Mouse (Mus musculus) heart, embryonic 13.5 days (tissue): ENCODE measurements around the gene Dpf3. TPM values are rescaled to one million over a fixed set of nuclear protein-coding genes. Genes with fewer than 3 reads are reported as not detected.
A peak's percentile ranks its signal among the peaks of the same experiment; 100 is the strongest.

Source experiments
- ATAC-seq: fragments of 200-750 bp; cut with Nextera tagmentation; 2 replicates; pipeline ENCODE4 v1.8.0; 2017; ENCODE audit warnings: moderate TSS enrichment; ENCODE audit not compliant: insufficient number of reproducible peaks, low FRiP score, low TSS enrichment; ENCODE audit errors: extremely low read depth
- H3K27ac ChIP-seq: fragments of 300-500 bp; sonication (generic); replicated peaks from 2 replicates; pipeline ENCODE4 v1.5.1; 2015; ENCODE audit warnings: moderate library complexity, mild to moderate bottlenecking, inconsistent platforms
- H3K27me3 ChIP-seq: fragments of 300-500 bp; sonication (generic); replicated peaks from 2 replicates; pipeline ENCODE4 v1.6.1; 2015; ENCODE audit warnings: mild to moderate bottlenecking, inconsistent platforms
- H3K36me3 ChIP-seq: fragments of 300-500 bp; sonication (generic); 2 replicates; pipeline ENCODE4 v1.6.1; 2015; ENCODE audit warnings: mild to moderate bottlenecking, inconsistent platforms
- H3K4me1 ChIP-seq: fragments of 300-500 bp; sonication (generic); 2 replicates; pipeline ENCODE4 v1.6.1; 2015; ENCODE audit warnings: inconsistent platforms
- H3K4me2 ChIP-seq: fragments of 300-500 bp; sonication (generic); 2 replicates; pipeline ENCODE4 v1.6.1; 2015; ENCODE audit warnings: inconsistent platforms, mild to moderate bottlenecking, moderate library complexity
- H3K4me3 ChIP-seq: fragments of 300-500 bp; sonication (generic); 2 replicates; pipeline ENCODE4 v1.5.1; 2015; ENCODE audit warnings: moderate library complexity, mild to moderate bottlenecking, inconsistent platforms
- H3K9ac ChIP-seq: fragments of 300-500 bp; sonication (generic); 2 replicates; pipeline ENCODE4 v1.6.1; 2015; ENCODE audit warnings: inconsistent platforms, mild to moderate bottlenecking, moderate library complexity
- H3K9me3 ChIP-seq: fragments of 300-500 bp; sonication (generic); 2 replicates; pipeline ENCODE4 v1.6.1; 2016; ENCODE audit warnings: inconsistent platforms
- whole genome bisulfite sequencing: fragments of 180-500 bp; shearing (Covaris S2); methylation state at CpG from one replicate; pipeline ENCODE4 v1.1.7; 2015; ENCODE audit warnings: mixed read lengths; 5-methylcytosine and 5-hydroxymethylcytosine counted together
- polyA plus RNA-seq: library from polyadenylated mRNA; unstranded; fragments of >200 nt; fragmentation: Nextera tagmentation; extraction: Ambion mirVana; gene quantifications from 2 replicates; pipeline ENCODE4 v1.2.1, GENCODE M21; 2015

Dpf3 gene
- polyA plus RNA-seq, 1 experiment from 2014 or later, result 18.8 TPM

- peak overlapping the region; percentile 93 for H3K27ac ChIP-seq
- 0 out of 2 replicates have a peak, but pooled peaks cover 2% of the 10 kb centered on the region for H3K9me3 ChIP-seq
- peak overlapping the region; percentile 91 for H3K4me3 ChIP-seq
- H3K4me1 ChIP-seq, result peaks cover 46% of the 10 kb centered on the region
- H3K27me3 ChIP-seq, result peaks cover 6% of the 10 kb centered on the region; the same call in 1 of the 2 replicates
- peak overlapping the region; percentile 95 for H3K9ac ChIP-seq
- 3% methylated on average over 24 of the region's 24 CpGs for WGBS
- peak overlapping the region; percentile 97 for H3K4me2 ChIP-seq
- no peak for ATAC-seq
- 0 out of 2 replicates have a peak, but pooled peaks cover 3% of the 10 kb centered on the region for H3K36me3 ChIP-seq
Observed at GRCm38 (mm10) chr12:83484855-83485745, 2.4 kb downstream of the Dpf3 start.

- Histone ChIP-seq H3K4me2 (peak overlapping the region; percentile 97), H3K4me1 (peaks cover 49% of the 10 kb centered on the region), H3K9ac (0 out of 2 replicates have a peak overlapping the region, but pooled peaks have one; percentile 28), H3K27me3 (peaks cover 6% of the 10 kb centered on the region; the same call in 1 of the 2 replicates), H3K9me3 (0 out of 2 replicates have a peak, but pooled peaks cover 4% of the 10 kb centered on the region), H3K27ac (peak overlapping the region; percentile 93), H3K36me3 (0 out of 2 replicates have a peak, but pooled peaks cover 3% of the 10 kb centered on the region), H3K4me3 (peak overlapping the region; percentile 23)
- no peak for ATAC-seq
- 24% methylated on average over 5 of the region's 5 CpGs for WGBS
Observed at GRCm38 (mm10) chr12:83483653-83484052, 3.9 kb downstream of the Dpf3 start.

- ATAC-seq, result no peak
- H3K9ac ChIP-seq, result peak overlapping the region; percentile 40; the same call in 1 of the 2 replicates
- H3K36me3 ChIP-seq, result 0 out of 2 replicates have a peak, but pooled peaks cover 3% of the 10 kb centered on the region
- no peak overlapping the region for H3K4me2 ChIP-seq
- 0 out of 2 replicates have a peak, but pooled peaks cover 4% of the 10 kb centered on the region for H3K9me3 ChIP-seq
- 56% methylated on average over 4 of the region's 4 CpGs for WGBS
- no peak overlapping the region for H3K4me3 ChIP-seq
- peaks cover 61% of the 10 kb centered on the region for H3K4me1 ChIP-seq
- peaks cover 6% of the 10 kb centered on the region; the same call in 1 of the 2 replicates for H3K27me3 ChIP-seq
- H3K27ac ChIP-seq, result peak overlapping the region; percentile 65
Observed at GRCm38 (mm10) chr12:83481439-83481838, 6.1 kb downstream of the Dpf3 start.

GRCm38 (mm10) chr12:83479818-83480401 lies 7.6 kb downstream of the Dpf3 start:
- Histone ChIP-seq H3K27me3 (peaks cover 6% of the 10 kb centered on the region; the same call in 1 of the 2 replicates), H3K4me3 (no peak overlapping the region), H3K27ac (peak overlapping the region; percentile 17), H3K9me3 (0 out of 2 replicates have a peak, but pooled peaks cover 4% of the 10 kb centered on the region), H3K4me1 (peaks cover 68% of the 10 kb centered on the region), H3K9ac (no peak overlapping the region), H3K4me2 (no peak overlapping the region), H3K36me3 (0 out of 2 replicates have a peak, but pooled peaks cover 3% of the 10 kb centered on the region)
- 59% methylated on average over 7 of the region's 7 CpGs for WGBS
- ATAC-seq, result no peak

GRCm38 (mm10) chr12:83479140-83479539 lies 8.4 kb downstream of the Dpf3 start:
- Histone ChIP-seq H3K4me1 (peaks cover 66% of the 10 kb centered on the region), H3K27ac (peak overlapping the region; percentile 77)

GRCm38 (mm10) chr12:83476277-83476676 lies 11.2 kb downstream of the Dpf3 start:
- WGBS, result 88% methylated on average over 10 of the region's 10 CpGs
- ATAC-seq, result no peak
- peaks cover 84% of the 10 kb centered on the region for H3K4me1 ChIP-seq

More at GRCm38 (mm10) chr12:83479140-83479539, 8.4 kb downstream of the Dpf3 start:
- 0 out of 2 replicates have a peak, but pooled peaks cover 4% of the 10 kb centered on the region for H3K9me3 ChIP-seq
- H3K4me3 ChIP-seq, result no peak overlapping the region
- WGBS, result 50% methylated on average over 1 of the region's 1 CpGs
- 0 out of 2 replicates have a peak overlapping the region, but pooled peaks have one; percentile 20 for H3K9ac ChIP-seq
- 0 out of 2 replicates have a peak, but pooled peaks cover 3% of the 10 kb centered on the region for H3K36me3 ChIP-seq
- H3K4me2 ChIP-seq, result no peak overlapping the region
- H3K27me3 ChIP-seq, result peaks cover 2% of the 10 kb centered on the region; the same call in 1 of the 2 replicates
- no peak for ATAC-seq

GRCm38 (mm10) chr12:83475419-83475818 lies 12.1 kb downstream of the Dpf3 start:
- H3K4me3 ChIP-seq, result no peak overlapping the region
- 0 out of 2 replicates have a peak, but pooled peaks cover 4% of the 10 kb centered on the region for H3K9me3 ChIP-seq
- peaks cover 83% of the 10 kb centered on the region for H3K4me1 ChIP-seq
- H3K9ac ChIP-seq, result no peak overlapping the region
- no peak overlapping the region for H3K4me2 ChIP-seq
- 0 out of 2 replicates have a peak, but pooled peaks cover 1% of the 10 kb centered on the region for H3K36me3 ChIP-seq
- ATAC-seq, result no peak
- H3K27me3 ChIP-seq, result no peaks in the 10 kb centered on the region
- no peak overlapping the region for H3K27ac ChIP-seq
- 47% methylated on average over 6 of the region's 6 CpGs for WGBS

More at GRCm38 (mm10) chr12:83476277-83476676, 11.2 kb downstream of the Dpf3 start:
- Histone ChIP-seq H3K4me2 (no peak overlapping the region), H3K9me3 (0 out of 2 replicates have a peak, but pooled peaks cover 4% of the 10 kb centered on the region), H3K27ac (no peak overlapping the region), H3K4me3 (no peak overlapping the region), H3K27me3 (no peaks in the 10 kb centered on the region), H3K9ac (no peak overlapping the region), H3K36me3 (0 out of 2 replicates have a peak, but pooled peaks cover 3% of the 10 kb centered on the region)

- Histone ChIP-seq H3K4me2 (peak overlapping the region; percentile 44), H3K27me3 (no peaks in the 10 kb centered on the region), H3K9ac (peak overlapping the region; percentile 52; the same call in 1 of the 2 replicates), H3K4me1 (peaks cover 77% of the 10 kb centered on the region), H3K36me3 (no peaks in the 10 kb centered on the region), H3K4me3 (no peak overlapping the region), H3K27ac (peak overlapping the region; percentile 61; the same call in 1 of the 2 replicates), H3K9me3 (no peaks in the 10 kb centered on the region)
- no peak for ATAC-seq
- 30% methylated on average over 5 of the region's 5 CpGs for WGBS
Observed at GRCm38 (mm10) chr12:83473987-83474600, 13.4 kb downstream of the Dpf3 start.

GRCm38 (mm10) chr12:83471760-83472159 lies 15.8 kb downstream of the Dpf3 start:
- Histone ChIP-seq H3K4me2 (0 out of 2 replicates have a peak overlapping the region, but pooled peaks have one; percentile 11), H3K36me3 (no peaks in the 10 kb centered on the region), H3K27me3 (no peaks in the 10 kb centered on the region), H3K9me3 (no peaks in the 10 kb centered on the region), H3K9ac (no peak overlapping the region), H3K4me1 (peaks cover 74% of the 10 kb centered on the region), H3K4me3 (no peak overlapping the region), H3K27ac (no peak overlapping the region)
- 36% methylated on average over 7 of the region's 7 CpGs for WGBS
- ATAC-seq, result no peak

GRCm38 (mm10) chr12:83470085-83470484 lies 17.4 kb downstream of the Dpf3 start:
- ATAC-seq, result no peak
- WGBS, result 70% methylated on average over 9 of the region's 9 CpGs
- no peak overlapping the region for H3K9ac ChIP-seq
- H3K27me3 ChIP-seq, result no peaks in the 10 kb centered on the region
- H3K4me1 ChIP-seq, result peaks cover 74% of the 10 kb centered on the region
- H3K36me3 ChIP-seq, result no peaks in the 10 kb centered on the region
- H3K4me2 ChIP-seq, result no peak overlapping the region
- no peaks in the 10 kb centered on the region for H3K9me3 ChIP-seq
- no peak overlapping the region for H3K27ac ChIP-seq
- H3K4me3 ChIP-seq, result no peak overlapping the region
